Mouse (Mus musculus): ENCODE data around the gene Slc44a5. TPM values are rescaled to one million over a fixed set of nuclear protein-coding genes. Genes with fewer than 3 reads are reported as not detected.

Gene Slc44a5
- polyA plus RNA-seq, 1 experiment from 2014 or later: 1.4 TPM

GRCm38 (mm10) chr3:154172593-154172965 is 199.3 kb downstream of the Slc44a5 start:
- no peaks in the 10 kb centered on the region for H3K9me3 ChIP-seq (ENCODE audit: control insufficient read depth, low read length)
- H3K9ac ChIP-seq (ENCODE audit: low read length): no peak overlapping the region
- H3K27me3 ChIP-seq (ENCODE audit: control insufficient read depth, insufficient read depth, low read length): no peaks in the 10 kb centered on the region
- 84% methylated on average over 5 of the region's 5 CpGs for WGBS
- 0 out of 4 replicates have a peak, but pooled peaks cover 0 to 3% of the 10 kb centered on the region in 2 experiments for H3K4me1 ChIP-seq (ENCODE audit: control insufficient read depth in 2 of 2, insufficient read depth in 2 of 2, low read length in 2 of 2)
- no peaks in the 10 kb centered on the region for H3K36me3 ChIP-seq (ENCODE audit: control insufficient read depth, insufficient read depth, low read length)
- no peak for ATAC-seq (ENCODE audit: insufficient number of reproducible peaks, insufficient read depth, low FRiP score, low read depth)
- no peak overlapping the region for H3K27ac ChIP-seq (replicated peaks in 1 of 2; ENCODE audit: control insufficient read depth in 1 of 2, insufficient read depth in 1 of 2, low read depth in 2 of 2, low read length in 2 of 2)
- H3K4me3 ChIP-seq (ENCODE audit: control insufficient read depth in 1 of 2, insufficient read depth in 1 of 2, low read depth in 1 of 2, low read length in 2 of 2): no peak overlapping the region
- H3K4me2 ChIP-seq (ENCODE audit: low read length): no peak overlapping the region

GRCm38 (mm10) chr3:154173556-154173955 is 200.3 kb downstream of the Slc44a5 start:
- WGBS: 60% methylated on average over 1 of the region's 1 CpGs

GRCm38 (mm10) chr3:154174031-154174430 is 200.8 kb downstream of the Slc44a5 start:
- H3K9me3 ChIP-seq (ENCODE audit: control insufficient read depth, low read length): no peaks in the 10 kb centered on the region
- H3K9ac ChIP-seq (ENCODE audit: low read length): no peak overlapping the region
- H3K4me3 ChIP-seq (ENCODE audit: control insufficient read depth in 1 of 2, insufficient read depth in 1 of 2, low read depth in 1 of 2, low read length in 2 of 2): no peak overlapping the region
- H3K27me3 ChIP-seq (ENCODE audit: control insufficient read depth, insufficient read depth, low read length): no peaks in the 10 kb centered on the region
- no peak overlapping the region for H3K4me2 ChIP-seq (ENCODE audit: low read length)
- H3K36me3 ChIP-seq (ENCODE audit: control insufficient read depth, insufficient read depth, low read length): no peaks in the 10 kb centered on the region
- H3K4me1 ChIP-seq (ENCODE audit: control insufficient read depth in 2 of 2, insufficient read depth in 2 of 2, low read length in 2 of 2): peaks cover 2 to 8% of the 10 kb centered on the region in 2 experiments; a peak in 2 of 4 replicates
- no peak for ATAC-seq (ENCODE audit: insufficient number of reproducible peaks, insufficient read depth, low FRiP score, low read depth)
- no peak overlapping the region for H3K27ac ChIP-seq (replicated peaks in 1 of 2; ENCODE audit: control insufficient read depth in 1 of 2, insufficient read depth in 1 of 2, low read depth in 2 of 2, low read length in 2 of 2)
- 59% methylated on average over 9 of the region's 9 CpGs for WGBS

More at GRCm38 (mm10) chr3:154173556-154173955, 200.3 kb downstream of the Slc44a5 start:
- H3K9ac ChIP-seq (ENCODE audit: low read length): no peak overlapping the region
- H3K9me3 ChIP-seq (ENCODE audit: control insufficient read depth, low read length): no peaks in the 10 kb centered on the region
- no peaks in the 10 kb centered on the region for H3K27me3 ChIP-seq (ENCODE audit: control insufficient read depth, insufficient read depth, low read length)
- H3K27ac ChIP-seq (replicated peaks in 1 of 2; ENCODE audit: control insufficient read depth in 1 of 2, insufficient read depth in 1 of 2, low read depth in 2 of 2, low read length in 2 of 2): no peak overlapping the region
- no peak for ATAC-seq (ENCODE audit: insufficient number of reproducible peaks, insufficient read depth, low FRiP score, low read depth)
- H3K36me3 ChIP-seq (ENCODE audit: control insufficient read depth, insufficient read depth, low read length): no peaks in the 10 kb centered on the region
- H3K4me2 ChIP-seq (ENCODE audit: low read length): no peak overlapping the region
- no peak overlapping the region for H3K4me3 ChIP-seq (ENCODE audit: control insufficient read depth in 1 of 2, insufficient read depth in 1 of 2, low read depth in 1 of 2, low read length in 2 of 2)
- peaks cover 2 to 8% of the 10 kb centered on the region in 2 experiments; a peak in 2 of 4 replicates for H3K4me1 ChIP-seq (ENCODE audit: control insufficient read depth in 2 of 2, insufficient read depth in 2 of 2, low read length in 2 of 2)

GRCm38 (mm10) chr3:154174766-154175165 is 201.5 kb downstream of the Slc44a5 start:
- Histone ChIP-seq H3K4me2 (ENCODE audit: low read length) (no peak overlapping the region), H3K9me3 (ENCODE audit: control insufficient read depth, low read length) (no peaks in the 10 kb centered on the region), H3K9ac (ENCODE audit: low read length) (no peak overlapping the region), H3K27ac (replicated peaks in 1 of 2; ENCODE audit: control insufficient read depth in 1 of 2, insufficient read depth in 1 of 2, low read depth in 2 of 2, low read length in 2 of 2) (no peak overlapping the region), H3K4me1 (ENCODE audit: control insufficient read depth in 2 of 2, insufficient read depth in 2 of 2, low read length in 2 of 2) (peaks cover 2 to 8% of the 10 kb centered on the region in 2 experiments; a peak in 2 of 4 replicates), H3K36me3 (ENCODE audit: control insufficient read depth, insufficient read depth, low read length) (no peaks in the 10 kb centered on the region), H3K4me3 (ENCODE audit: control insufficient read depth in 1 of 2, insufficient read depth in 1 of 2, low read depth in 1 of 2, low read length in 2 of 2) (no peak overlapping the region), H3K27me3 (ENCODE audit: control insufficient read depth, insufficient read depth, low read length) (no peaks in the 10 kb centered on the region)
- WGBS: 87% methylated on average over 7 of the region's 7 CpGs
- ATAC-seq (ENCODE audit: insufficient number of reproducible peaks, insufficient read depth, low FRiP score, low read depth): no peak

GRCm38 (mm10) chr3:154177665-154178305 is 204.5 kb downstream of the Slc44a5 start:
- no peak overlapping the region for H3K4me2 ChIP-seq (ENCODE audit: low read length)
- no peaks in the 10 kb centered on the region for H3K36me3 ChIP-seq (ENCODE audit: control insufficient read depth, insufficient read depth, low read length)
- H3K27me3 ChIP-seq (ENCODE audit: control insufficient read depth, insufficient read depth, low read length): no peaks in the 10 kb centered on the region
- no peak overlapping the region for H3K4me3 ChIP-seq (ENCODE audit: control insufficient read depth in 1 of 2, insufficient read depth in 1 of 2, low read depth in 1 of 2, low read length in 2 of 2)
- no peak overlapping the region for H3K9ac ChIP-seq (ENCODE audit: low read length)
- no peak overlapping the region for H3K27ac ChIP-seq (replicated peaks in 1 of 2; ENCODE audit: control insufficient read depth in 1 of 2, insufficient read depth in 1 of 2, low read depth in 2 of 2, low read length in 2 of 2)
- peaks cover 2 to 8% of the 10 kb centered on the region in 2 experiments; a peak in 2 of 4 replicates for H3K4me1 ChIP-seq (ENCODE audit: control insufficient read depth in 2 of 2, insufficient read depth in 2 of 2, low read length in 2 of 2)
- WGBS: 62% methylated on average over 8 of the region's 8 CpGs
- no peak for ATAC-seq (ENCODE audit: insufficient number of reproducible peaks, insufficient read depth, low FRiP score, low read depth)
- H3K9me3 ChIP-seq (ENCODE audit: control insufficient read depth, low read length): no peaks in the 10 kb centered on the region

GRCm38 (mm10) chr3:154179423-154179920 is 206.2 kb downstream of the Slc44a5 start:
- no peaks in the 10 kb centered on the region for H3K36me3 ChIP-seq (ENCODE audit: control insufficient read depth, insufficient read depth, low read length)
- WGBS: 92% methylated on average over 2 of the region's 3 CpGs
- H3K27me3 ChIP-seq (ENCODE audit: control insufficient read depth, insufficient read depth, low read length): no peaks in the 10 kb centered on the region
- no peak overlapping the region for H3K27ac ChIP-seq (replicated peaks in 1 of 2; ENCODE audit: control insufficient read depth in 1 of 2, insufficient read depth in 1 of 2, low read depth in 2 of 2, low read length in 2 of 2)
- ATAC-seq (ENCODE audit: insufficient number of reproducible peaks, insufficient read depth, low FRiP score, low read depth): no peak
- no peak overlapping the region for H3K4me3 ChIP-seq (ENCODE audit: control insufficient read depth in 1 of 2, insufficient read depth in 1 of 2, low read depth in 1 of 2, low read length in 2 of 2)
- H3K4me2 ChIP-seq (ENCODE audit: low read length): no peak overlapping the region
- H3K4me1 ChIP-seq (ENCODE audit: control insufficient read depth in 2 of 2, insufficient read depth in 2 of 2, low read length in 2 of 2): peaks cover 2 to 8% of the 10 kb centered on the region in 2 experiments; a peak in 2 of 4 replicates
- H3K9me3 ChIP-seq (ENCODE audit: control insufficient read depth, low read length): no peaks in the 10 kb centered on the region
- no peak overlapping the region for H3K9ac ChIP-seq (ENCODE audit: low read length)

GRCm38 (mm10) chr3:154182987-154183386 is 209.8 kb downstream of the Slc44a5 start:
- H3K27me3 ChIP-seq (ENCODE audit: control insufficient read depth, insufficient read depth, low read length): no peaks in the 10 kb centered on the region
- H3K9ac ChIP-seq (ENCODE audit: low read length): no peak overlapping the region
- ATAC-seq (ENCODE audit: insufficient number of reproducible peaks, insufficient read depth, low FRiP score, low read depth): no peak
- no peak overlapping the region for H3K4me2 ChIP-seq (ENCODE audit: low read length)
- peaks cover under 1 to 2% of the 10 kb centered on the region in 2 experiments; a peak in 1 of 4 replicates for H3K4me1 ChIP-seq (ENCODE audit: control insufficient read depth in 2 of 2, insufficient read depth in 2 of 2, low read length in 2 of 2)
- no peaks in the 10 kb centered on the region for H3K9me3 ChIP-seq (ENCODE audit: control insufficient read depth, low read length)
- 74% methylated on average over 7 of the region's 7 CpGs for WGBS
- H3K36me3 ChIP-seq (ENCODE audit: control insufficient read depth, insufficient read depth, low read length): no peaks in the 10 kb centered on the region
- H3K4me3 ChIP-seq (ENCODE audit: control insufficient read depth in 1 of 2, insufficient read depth in 1 of 2, low read depth in 1 of 2, low read length in 2 of 2): no peak overlapping the region
- no peak overlapping the region for H3K27ac ChIP-seq (replicated peaks in 1 of 2; ENCODE audit: control insufficient read depth in 1 of 2, insufficient read depth in 1 of 2, low read depth in 2 of 2, low read length in 2 of 2)

Measured in heart, embryonic 14.5 days (tissue).